Mouse (Mus musculus): Measurements from ENCODE around the gene Shb. TPM values are rescaled to one million over a fixed set of nuclear protein-coding genes. Genes with fewer than 3 reads are reported as not detected.
A peak's percentile ranks its signal among the peaks of the same experiment; 100 is the strongest.

Gene Shb
- total and polyA plus RNA-seq, 3 experiments = 7.7 to 15.5 (median 8.6) TPM

DNA sequence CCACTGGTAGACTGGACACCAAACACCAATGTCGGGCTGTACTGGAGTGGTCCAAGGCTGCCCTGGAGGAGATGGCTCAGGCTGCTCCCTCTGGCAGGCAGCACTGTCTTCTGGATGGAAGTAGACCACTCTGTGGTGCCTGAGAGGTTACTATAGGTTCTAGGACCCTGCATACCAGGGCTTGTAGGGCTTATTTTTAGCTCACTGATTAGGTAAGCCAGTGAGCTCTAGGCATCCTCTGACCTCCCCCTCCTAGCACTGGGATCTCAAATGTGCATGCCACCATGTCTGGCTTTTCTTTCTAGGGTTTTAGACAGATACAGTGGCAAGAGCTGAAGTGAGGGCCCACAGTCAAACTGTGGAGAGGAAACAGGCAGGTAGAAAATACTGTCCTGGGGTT is 24.8 kb downstream of the Shb start:
- in situ Hi-C loops (cut with MboI; ENCODE audit: low pct_ligation_motif_present, low pct_unique_long_range_greater_than_20kb, low sequenced_read_pairs) = no loop called here
- Histone ChIP-seq H3K9ac (ENCODE audit: insufficient read depth, low read depth) (no peak overlapping the region), H3K36me3 (replicated peaks in 1 of 2; ENCODE audit: control insufficient read depth in 1 of 2, insufficient read depth in 1 of 2, low read length in 1 of 2) (peaks cover 0 to 56% of the 10 kb centered on the region in 2 experiments), H3K27ac (ENCODE audit: insufficient read depth, low read depth) (no peak overlapping the region), H3K27me3 (replicated peaks) (no peaks in the 10 kb centered on the region), H3K79me2 (replicated peaks; ENCODE audit: control insufficient read depth, extremely low read depth, insufficient read depth, poor library complexity, severe bottlenecking) (no peaks in the 10 kb centered on the region; the same call in 1 of the 2 replicates), H3K4me2 (ENCODE audit: insufficient read depth, low read depth, poor library complexity, severe bottlenecking) (peak overlapping the region; percentile 33; the same call in 1 of the 2 replicates), H3K4me1 (ENCODE audit: control insufficient read depth in 1 of 2, insufficient read depth in 2 of 2) (peaks cover 44 to 76% of the 10 kb centered on the region in 2 experiments), H3K9me3 (replicated peaks; ENCODE audit: low read length) (no peaks in the 10 kb centered on the region), H3K4me3 (replicated peaks in 1 of 3; ENCODE audit: low read depth in 2 of 3, low read length in 2 of 3, poor library complexity in 1 of 3) (no peak overlapping the region)
- no peak for DNase-seq (ENCODE audit: extremely low read depth)
- dilution Hi-C loops (cut with MboI; ENCODE audit: extremely low pct_ligation_motif_present, extremely low pct_unique_long_range_greater_than_20kb, low sequenced_read_pairs) = no loop called here
- no peak for TF ChIP-seq EP300 (IDR thresholded peaks at IDR 0.05; ENCODE audit: low read length)
- TF ChIP-seq MAX (IDR thresholded peaks at IDR 0.05; ENCODE audit: low read length) = no peak
- no peak for TF ChIP-seq PAX5 (IDR thresholded peaks at IDR 0.05; ENCODE audit: low read length)
- no peak for TF ChIP-seq JUND (conservative IDR thresholded peaks at IDR 0.05; ENCODE audit: low read depth, low read length)
- TF ChIP-seq CHD2 (IDR thresholded peaks at IDR 0.05; ENCODE audit: low read length) = no peak
- TF ChIP-seq IRF4 (IDR thresholded peaks at IDR 0.05; ENCODE audit: low read depth, low read length) = no peak
- no peak for TF ChIP-seq HCFC1 (IDR thresholded peaks at IDR 0.05; ENCODE audit: low read depth, low read length)
- no peak for TF ChIP-seq TCF12 (IDR thresholded peaks at IDR 0.05; ENCODE audit: low read depth, low read length)
- no peak for TF ChIP-seq SIN3A (IDR thresholded peaks at IDR 0.05; ENCODE audit: low read length)

DNA sequence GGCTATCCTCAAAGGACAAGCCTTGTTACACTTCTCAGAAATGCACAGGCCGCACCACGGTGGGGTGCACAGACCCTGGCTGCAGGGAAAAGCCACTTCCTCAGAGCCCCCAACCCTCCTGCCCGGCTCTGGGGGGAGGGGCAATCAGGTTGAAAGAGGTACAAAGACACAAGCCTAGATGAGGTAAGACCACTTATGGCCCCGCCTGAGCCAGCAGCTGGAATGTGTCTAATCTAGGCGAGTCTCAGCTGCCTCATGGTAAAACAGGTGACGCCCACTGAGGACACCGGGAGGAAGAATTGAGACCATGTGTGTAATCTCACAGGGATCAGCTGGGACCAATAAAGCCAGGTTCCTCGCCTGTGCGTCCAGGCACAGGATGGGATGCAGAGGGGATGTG is 25.2 kb downstream of the Shb start:
- dilution Hi-C loops (cut with MboI; ENCODE audit: extremely low pct_ligation_motif_present, extremely low pct_unique_long_range_greater_than_20kb, low sequenced_read_pairs) (no loop called here), in situ Hi-C loops (cut with MboI; ENCODE audit: low pct_ligation_motif_present, low pct_unique_long_range_greater_than_20kb, low sequenced_read_pairs) (no loop called here)
- H3K79me2 ChIP-seq (replicated peaks; ENCODE audit: control insufficient read depth, extremely low read depth, insufficient read depth, poor library complexity, severe bottlenecking) = no peaks in the 10 kb centered on the region; the same call in 1 of the 2 replicates
- TF ChIP-seq POLR2A (IDR thresholded peaks at IDR 0.05; ENCODE audit: low read depth, low read length) = no peak
- no peak for TF ChIP-seq MAZ (IDR thresholded peaks at IDR 0.05; ENCODE audit: low read depth, low read length)
- TF ChIP-seq NRF1 (IDR thresholded peaks at IDR 0.05; ENCODE audit: low read depth, low read length) = no peak
- TF ChIP-seq MAX (IDR thresholded peaks at IDR 0.05; ENCODE audit: low read length) = no peak
- no peak for TF ChIP-seq TCF12 (IDR thresholded peaks at IDR 0.05; ENCODE audit: low read depth, low read length)
- TF ChIP-seq USF1 (IDR thresholded peaks at IDR 0.05; ENCODE audit: low read depth, low read length) = no peak
- TF ChIP-seq MXI1 (IDR thresholded peaks at IDR 0.05; ENCODE audit: low read depth, low read length) = no peak
- TF ChIP-seq GABPA (IDR thresholded peaks at IDR 0.05; ENCODE audit: insufficient replicate concordance, low read depth, low read length) = no peak
- TF ChIP-seq CTCF (conservative IDR thresholded peaks at IDR 0.05 in 1 of 2, IDR thresholded peaks at IDR 0.05 in 1 of 2; ENCODE audit: low read depth in 2 of 2, low read length in 2 of 2) = no peak
- no peak for TF ChIP-seq SMC3 (IDR thresholded peaks at IDR 0.05; ENCODE audit: low read depth, low read length)
- no peak for TF ChIP-seq RAD21 (IDR thresholded peaks at IDR 0.05; ENCODE audit: low read depth, low read length)
- no peak for TF ChIP-seq KAT2A (IDR thresholded peaks at IDR 0.05; ENCODE audit: insufficient replicate concordance, low read length)
- no peak for TF ChIP-seq E2F4 (IDR thresholded peaks at IDR 0.05; ENCODE audit: insufficient replicate concordance, low read depth, low read length)
- TF ChIP-seq ELF1 (IDR thresholded peaks at IDR 0.05; ENCODE audit: low read depth, low read length) = no peak
- no peak for TF ChIP-seq ETS1 (conservative IDR thresholded peaks at IDR 0.05; ENCODE audit: low read depth, low read length)
- TF ChIP-seq RCOR1 (conservative IDR thresholded peaks at IDR 0.05; ENCODE audit: low read depth, low read length) = no peak
- no peak for TF ChIP-seq PAX5 (IDR thresholded peaks at IDR 0.05; ENCODE audit: low read length)
- TF ChIP-seq HCFC1 (IDR thresholded peaks at IDR 0.05; ENCODE audit: low read depth, low read length) = no peak
- TF ChIP-seq BHLHE40 (IDR thresholded peaks at IDR 0.05; ENCODE audit: low read depth, low read length) = no peak
- DNase-seq (ENCODE audit: extremely low read depth) = no peak
- peaks cover 44 to 76% of the 10 kb centered on the region in 2 experiments for H3K4me1 ChIP-seq (ENCODE audit: control insufficient read depth in 1 of 2, insufficient read depth in 2 of 2)
- H3K27ac ChIP-seq (ENCODE audit: insufficient read depth, low read depth) = no peak overlapping the region
- no peaks in the 10 kb centered on the region for H3K9me3 ChIP-seq (replicated peaks; ENCODE audit: low read length)
- H3K4me2 ChIP-seq (ENCODE audit: insufficient read depth, low read depth, poor library complexity, severe bottlenecking) = no peak overlapping the region
- no peaks in the 10 kb centered on the region for H3K27me3 ChIP-seq (replicated peaks)
- H3K4me3 ChIP-seq (replicated peaks in 1 of 3; ENCODE audit: low read depth in 2 of 3, low read length in 2 of 3, poor library complexity in 1 of 3) = no peak overlapping the region
- no peak overlapping the region for H3K9ac ChIP-seq (ENCODE audit: insufficient read depth, low read depth)
- peaks cover 0 to 57% of the 10 kb centered on the region in 2 experiments for H3K36me3 ChIP-seq (replicated peaks in 1 of 2; ENCODE audit: control insufficient read depth in 1 of 2, insufficient read depth in 1 of 2, low read length in 1 of 2)

All from CH12.LX (cell line).